13 mouse cellular contexts compared by ENCODE assay signal in genomic region chr9:98057291-98057690, GRCm38 (mm10).
"Had no signal": no experiment of that assay in that cellular context is flagged by ENCODE, and none has a peak within 500 bp of the region (broad histone marks: within the 10 kb centered on the region; RNA-seq: fewer than 3 reads in every experiment).

No protein-coding gene starts in this region.

- H3K27ac ChIP-seq: kidney, postnatal 0 days; limb, embryonic 15.5 days; liver, embryonic 12.5 days; midbrain, embryonic 15.5 days; neural tube, embryonic 12.5 days; stomach, postnatal 0 days had no signal

- H3K4me3 ChIP-seq: limb, embryonic 15.5 days; liver, embryonic 12.5 days; megakaryocyte, embryonic 14.5 days; midbrain, embryonic 15.5 days; neural tube, embryonic 12.5 days had no signal

- H3K4me1 ChIP-seq: limb, embryonic 15.5 days; liver, embryonic 12.5 days; megakaryocyte, embryonic 14.5 days; midbrain, embryonic 15.5 days; neural tube, embryonic 12.5 days had no signal

- DNase-seq: lung, embryonic 14.5 days; lung, postnatal 10 days; lung, postnatal 4 days; thymus, adult 18-20 months; thymus, postnatal 14 days had no signal

- H3K36me3 ChIP-seq: limb, embryonic 15.5 days; liver, embryonic 12.5 days; midbrain, embryonic 15.5 days; neural tube, embryonic 12.5 days had no signal

- H3K27me3 ChIP-seq: limb, embryonic 15.5 days; liver, embryonic 12.5 days; megakaryocyte, embryonic 14.5 days; midbrain, embryonic 15.5 days; neural tube, embryonic 12.5 days had no signal

- H3K4me2 ChIP-seq: limb, embryonic 15.5 days; liver, embryonic 12.5 days; lung, embryonic 14.5 days; midbrain, embryonic 11.5 days; midbrain, embryonic 15.5 days; neural tube, embryonic 12.5 days had no signal

- ATAC-seq: liver, embryonic 12.5 days; midbrain, embryonic 15.5 days had no signal

- H3K9ac ChIP-seq: limb, embryonic 15.5 days; liver, embryonic 12.5 days; lung, embryonic 14.5 days; midbrain, embryonic 15.5 days; neural tube, embryonic 12.5 days had no signal

- H3K9me3 ChIP-seq: limb, embryonic 15.5 days; liver, embryonic 12.5 days; megakaryocyte, embryonic 14.5 days; midbrain, embryonic 15.5 days; neural tube, embryonic 12.5 days had no signal
